Mouse (Mus musculus) adrenal gland, adult (tissue): Measurements from ENCODE around the gene Syt9.

Source experiments
- DNase-seq, 2 experiments: peaks; one replicate each; pipeline ENCODE4 v3.0.0; 2022 to 2023; ENCODE audit warnings: low spot score in 1 of 2; ENCODE audit not compliant: inconsistent age in 2 of 2

The Syt9 gene

DNA sequence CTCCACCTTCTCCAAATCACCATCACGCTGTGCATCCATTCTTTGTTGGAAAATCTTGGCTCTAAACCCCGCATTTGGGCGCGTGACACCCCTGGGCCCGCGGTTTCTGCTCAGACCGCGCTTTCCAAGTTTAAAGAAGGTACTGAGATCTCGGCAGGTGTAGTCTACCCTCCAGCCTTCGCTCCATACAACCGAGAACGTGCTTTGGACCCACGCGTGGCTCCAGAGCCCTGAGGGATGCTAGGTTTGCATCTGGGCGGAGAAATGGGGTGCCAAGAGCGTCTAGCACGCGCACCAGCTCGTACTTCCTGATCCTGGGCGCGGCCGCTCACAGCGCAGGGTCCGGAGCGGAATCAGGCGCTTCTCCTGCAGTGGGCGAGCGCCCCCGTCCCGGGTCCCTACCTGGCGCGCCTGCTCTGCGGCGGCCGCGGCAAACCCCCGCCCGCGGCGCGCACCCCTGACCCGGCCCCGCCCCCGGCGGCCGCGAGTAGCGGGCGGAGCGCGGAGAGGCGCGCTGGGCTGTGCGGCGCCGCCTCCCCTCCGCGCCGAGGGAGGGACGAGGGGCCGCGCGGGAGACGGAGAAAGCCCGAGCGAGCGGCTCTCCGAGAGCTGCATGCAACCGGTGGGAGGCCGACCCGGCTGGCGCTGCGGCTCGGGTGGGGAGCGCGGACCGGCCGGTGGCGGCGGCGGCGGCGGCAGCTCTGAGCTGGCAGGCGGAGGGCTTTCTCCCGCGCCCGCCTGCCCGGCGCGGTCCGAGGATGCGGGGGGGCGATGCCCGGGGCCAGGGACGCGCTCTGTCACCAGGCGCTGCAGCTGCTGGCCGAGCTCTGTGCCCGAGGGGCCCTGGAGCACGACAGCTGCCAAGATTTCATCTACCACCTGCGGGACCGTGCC lies at the start of gene Syt9:
Gene Syt9 (plus strand): TSS at position 497 of the 894 bp plus-strand sequence.
- DNase-seq = peak; percentile 61 to 83

DNA sequence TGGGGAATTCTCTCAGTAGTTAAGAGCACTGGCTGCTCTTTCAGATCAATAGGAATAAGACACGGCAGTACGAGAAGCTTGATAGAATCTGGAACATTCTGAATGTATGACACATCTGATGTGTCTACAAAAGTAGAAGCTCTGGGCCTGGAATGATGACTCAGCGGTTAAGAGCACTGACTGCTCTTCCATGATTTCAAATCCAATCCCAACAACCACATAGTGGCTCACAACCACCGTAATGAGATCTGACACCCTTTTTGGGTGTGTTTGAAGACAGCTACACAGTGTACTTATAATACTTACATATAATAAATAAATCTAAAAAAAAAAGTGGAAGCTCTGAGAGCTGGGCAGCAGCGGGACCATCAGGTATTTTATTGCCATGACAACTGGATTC lies 31.5 kb upstream of the Syt9 start:
- DNase-seq = no peak

DNA sequence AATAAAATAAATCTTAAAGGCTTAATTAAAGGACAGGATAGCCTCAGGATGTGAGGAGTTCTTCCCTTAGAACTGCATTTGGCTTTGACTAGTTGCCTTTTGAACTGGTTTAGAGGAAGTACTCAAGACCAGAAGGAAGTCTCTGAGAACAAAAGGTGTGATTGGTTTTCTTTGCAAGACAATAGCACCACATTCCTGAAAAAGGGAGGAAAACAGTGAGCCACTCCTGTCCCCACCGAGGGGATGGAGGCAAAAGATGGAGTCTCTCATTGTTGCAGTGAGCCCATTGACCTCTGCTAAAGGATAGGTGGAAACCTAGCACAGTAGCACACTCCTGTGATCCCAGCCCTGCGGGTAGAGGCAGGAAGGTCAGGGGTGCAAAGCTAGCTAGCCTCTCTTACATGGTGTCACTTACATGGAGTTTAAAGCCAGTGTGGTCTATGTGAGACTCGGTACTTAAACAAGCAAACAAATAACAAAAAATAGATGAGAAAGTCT lies 30.9 kb upstream of the Syt9 start:
- no peak for DNase-seq

- no peak for DNase-seq
Measured at GRCm38 (mm10) chr7:107340221-107340620, 30.3 kb upstream of the Syt9 start.

DNA sequence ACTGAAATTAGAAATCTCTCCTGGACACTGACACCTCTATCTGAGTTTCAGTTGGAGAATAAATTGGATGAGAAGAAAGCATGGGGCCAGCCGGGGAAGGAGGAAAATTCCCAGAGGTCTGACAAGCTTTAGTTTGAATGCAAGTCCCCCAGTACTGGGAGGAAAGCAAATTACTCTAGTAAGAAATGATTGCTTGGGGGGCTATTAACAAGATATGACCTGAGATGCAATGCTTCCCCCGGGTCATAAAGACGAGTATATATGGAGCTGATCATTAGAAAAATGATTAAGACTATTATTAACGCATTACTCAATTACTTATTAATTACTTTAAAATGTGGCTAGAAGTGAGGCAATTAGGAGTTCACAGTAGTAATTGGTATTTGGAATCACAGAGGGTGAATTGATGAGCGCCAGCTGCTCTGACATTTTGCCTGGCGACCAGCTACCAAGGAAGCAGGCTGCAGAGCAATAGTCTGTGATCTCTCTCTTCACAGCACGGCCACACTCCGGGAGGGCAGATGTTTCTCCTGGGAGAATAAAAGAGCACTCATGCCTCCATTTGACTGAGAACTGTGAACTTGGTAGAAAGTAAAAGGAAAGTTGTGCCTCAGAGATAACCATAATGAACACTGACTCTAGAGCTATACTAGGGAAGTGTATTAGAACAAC lies 28.9 kb upstream of the Syt9 start:
- DNase-seq = no peak

DNA sequence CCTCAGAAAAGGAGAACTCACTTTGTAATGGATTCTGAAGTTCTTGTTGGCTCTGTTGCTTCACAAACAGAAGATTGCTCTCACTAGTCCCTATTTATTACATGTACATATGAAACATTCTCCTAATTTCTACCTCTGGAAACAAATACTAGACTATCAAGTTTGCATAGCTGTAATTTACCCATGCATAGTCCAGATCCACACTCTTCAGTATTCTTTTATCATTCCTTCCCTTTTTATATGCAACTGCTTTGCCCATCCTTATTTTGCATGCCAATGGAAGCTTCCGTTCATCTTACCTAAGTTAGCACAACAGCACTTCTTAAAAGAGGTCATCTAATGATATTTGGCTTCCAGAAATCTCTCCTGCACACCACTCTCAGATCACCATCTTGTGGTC lies 21.3 kb upstream of the Syt9 start:
- no peak for DNase-seq

GRCm38 (mm10) chr7:107362153-107362552 lies 8.4 kb upstream of the Syt9 start:
- no peak for DNase-seq

DNA sequence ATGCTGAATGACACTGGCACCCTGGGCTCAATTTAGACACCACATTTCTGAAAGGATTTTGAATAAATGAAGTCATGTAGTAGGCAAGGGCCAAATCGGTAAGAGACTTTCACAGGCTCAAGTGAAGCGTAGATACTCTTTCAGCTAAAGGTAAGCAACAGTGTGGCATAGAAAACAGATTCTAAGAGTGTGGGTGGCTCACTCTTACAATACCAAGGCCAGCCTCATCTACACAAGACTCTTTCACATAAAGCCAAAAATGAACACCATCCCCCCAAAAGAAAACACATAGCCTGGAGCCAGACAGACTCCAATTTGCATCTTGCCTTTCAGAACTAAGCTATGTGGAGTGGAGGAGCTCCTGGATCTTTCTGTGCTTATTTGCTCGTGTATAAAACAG lies 7.9 kb upstream of the Syt9 start:
- DNase-seq = no peak

DNA sequence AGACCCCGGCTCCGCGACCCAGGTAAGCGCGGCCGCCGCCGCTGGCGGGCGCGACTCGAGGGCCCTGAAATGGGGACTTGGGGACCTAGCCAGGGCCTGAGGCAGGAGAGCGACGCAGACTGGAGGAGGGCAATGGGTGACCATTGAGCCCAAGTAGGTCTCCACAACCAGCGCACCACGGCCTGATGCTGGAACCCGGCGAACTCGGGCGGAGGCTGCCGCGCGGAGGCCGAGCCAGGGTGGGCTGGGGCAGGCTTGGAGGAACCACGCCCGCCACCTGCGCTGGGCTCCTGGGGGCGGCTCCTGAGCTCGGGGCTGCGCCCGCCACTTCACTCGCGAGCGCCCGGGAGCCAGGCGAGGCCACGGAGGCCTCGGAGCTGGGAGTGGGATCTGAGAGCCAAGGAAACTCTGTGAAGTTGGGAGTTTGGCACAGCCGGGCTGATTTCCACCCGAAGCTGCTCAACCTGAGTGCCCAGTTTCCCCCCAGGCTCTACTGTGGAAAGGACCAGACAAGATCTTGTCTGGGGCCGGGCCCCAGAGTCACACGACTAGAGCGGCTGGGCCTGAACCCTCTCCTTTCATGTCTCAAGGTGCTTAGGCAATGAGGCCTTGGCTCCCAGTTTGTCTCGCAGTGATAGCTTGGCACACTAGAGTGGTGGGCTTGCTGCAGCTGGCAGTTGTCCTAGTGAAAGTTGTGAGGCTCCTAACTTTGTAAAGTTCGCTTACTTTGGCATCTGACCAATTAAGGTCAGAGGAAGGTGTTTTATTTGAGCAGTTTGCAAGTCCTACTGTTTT lies 795 bp downstream of the Syt9 start:
- no peak for DNase-seq

- no peak for DNase-seq
Measured at GRCm38 (mm10) chr7:107380562-107380961, 10.0 kb downstream of the Syt9 start.

DNA sequence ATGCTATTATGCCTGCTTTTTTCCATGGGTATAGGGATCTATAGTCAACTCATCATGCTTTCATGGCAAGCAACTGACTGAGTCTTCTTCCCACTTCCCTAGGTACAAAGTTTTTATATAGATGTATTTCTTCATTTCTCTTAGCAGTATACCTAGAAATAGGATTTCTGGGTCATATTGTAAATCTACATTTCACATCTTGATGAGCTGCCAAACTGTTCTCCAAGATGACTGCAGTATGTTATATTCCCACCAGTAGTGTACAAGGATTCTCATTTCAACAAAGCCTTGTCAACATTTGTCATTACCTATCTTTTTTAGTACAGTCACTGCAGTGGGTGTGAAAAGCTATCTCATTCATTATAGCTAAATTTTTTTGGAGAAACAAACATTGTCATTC lies 19.1 kb downstream of the Syt9 start:
- DNase-seq = no peak

GRCm38 (mm10) chr7:107392749-107393148 lies 22.2 kb downstream of the Syt9 start:
- peak; percentile 11 to 29 for DNase-seq

DNA sequence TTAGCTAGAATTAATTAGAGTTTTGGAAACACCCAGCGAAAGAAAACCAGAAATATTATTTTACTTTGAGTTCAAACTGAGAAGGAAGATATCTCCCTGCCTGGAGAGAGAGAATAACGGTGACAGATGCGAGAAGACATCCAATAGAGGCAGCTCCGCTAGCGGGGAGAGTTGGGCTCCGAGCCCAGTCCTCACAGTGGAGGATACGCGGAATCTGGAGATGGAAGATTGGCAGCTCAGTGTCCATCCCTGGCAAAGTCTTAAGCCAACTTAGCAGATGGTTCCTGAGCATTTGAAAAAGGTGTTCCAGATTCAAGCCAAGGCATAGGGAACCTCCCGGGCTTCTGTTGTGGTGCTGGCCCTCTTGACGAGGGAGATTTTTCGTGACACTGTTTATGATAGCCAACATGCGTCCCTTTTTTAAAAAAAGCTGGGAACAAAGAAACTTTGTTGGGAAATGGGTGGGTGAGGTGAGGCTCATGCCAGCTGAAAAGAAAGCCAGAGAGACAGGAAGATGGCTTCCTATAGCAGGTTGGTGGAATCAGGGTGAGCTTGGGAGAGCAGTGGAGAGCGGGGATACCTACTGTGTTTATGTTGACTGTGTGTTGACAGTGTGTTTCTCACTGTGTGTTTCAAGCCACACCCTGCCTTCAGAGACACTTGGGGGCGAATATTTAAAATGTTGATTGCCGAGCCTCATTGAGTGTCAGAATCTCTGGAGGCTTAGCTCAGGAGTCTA lies 29.7 kb downstream of the Syt9 start:
- no peak for DNase-seq

DNA sequence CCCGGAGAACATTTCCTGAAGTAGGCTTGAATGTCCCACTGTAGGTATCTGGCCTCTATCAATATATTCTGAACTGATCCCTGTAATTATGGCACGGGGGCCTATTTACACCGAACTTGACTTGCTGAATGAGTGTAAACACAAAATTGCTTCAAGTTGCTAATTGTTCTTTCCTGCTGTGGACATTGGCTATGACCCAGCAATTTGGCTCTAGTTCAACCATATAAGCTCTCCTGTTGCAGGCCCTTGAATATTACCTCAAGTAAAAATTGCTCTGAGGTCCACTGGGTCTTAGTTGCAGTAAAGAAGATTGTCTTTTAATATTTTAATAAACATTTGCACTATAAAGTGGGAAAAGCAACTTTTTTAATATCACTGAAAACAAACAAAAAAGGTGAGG lies 32.7 kb downstream of the Syt9 start:
- DNase-seq = no peak

GRCm38 (mm10) chr7:107414928-107415327 lies 44.4 kb downstream of the Syt9 start:
- DNase-seq = no peak

- DNase-seq = no peak
Measured at GRCm38 (mm10) chr7:107417043-107417850, 46.7 kb downstream of the Syt9 start.

DNA sequence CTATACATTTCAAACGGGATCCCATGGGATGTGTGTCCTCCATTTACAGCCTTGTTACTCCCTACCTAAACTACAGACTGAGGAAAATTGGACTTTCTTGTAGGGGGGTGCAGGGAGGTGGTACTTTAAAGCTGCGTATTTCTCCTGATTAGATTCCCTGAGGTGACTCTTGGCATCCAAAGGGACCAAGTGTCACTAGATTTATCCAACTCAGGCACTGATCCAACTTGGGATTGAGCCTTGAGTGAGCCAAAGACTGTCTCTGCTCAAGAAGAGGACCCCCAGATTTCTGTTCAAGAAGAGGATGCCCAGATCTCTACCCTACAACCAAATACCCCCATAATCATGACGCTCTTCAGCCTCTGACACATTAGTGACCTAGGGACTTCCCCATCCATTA lies 66.9 kb downstream of the Syt9 start:
- DNase-seq = no peak

GRCm38 (mm10) chr7:107444579-107444978 lies 74.1 kb downstream of the Syt9 start:
- no peak for DNase-seq

- no peak for DNase-seq
Measured at GRCm38 (mm10) chr7:107454660-107455059, 84.1 kb downstream of the Syt9 start.

GRCm38 (mm10) chr7:107455118-107455521 lies 84.6 kb downstream of the Syt9 start:
- DNase-seq = no peak
